Mouse (Mus musculus) spleen, adult 2 months (tissue): Measurements from ENCODE around the gene Arhgap30.

ENCODE experiments used
- CTCF ChIP-seq: fragments of 200-500 bp; IDR thresholded peaks from 2 replicates; pipeline ENCODE4 v1.5.1; 2011; ENCODE audit warnings: mild to moderate bottlenecking, inconsistent platforms; ENCODE audit not compliant: insufficient read depth, insufficient read length, insufficient replicate concordance; ENCODE audit errors: extremely low read depth
- POLR2A ChIP-seq: fragments of 200-500 bp; IDR thresholded peaks from 2 replicates; pipeline ENCODE4 v1.6.1; 2011; ENCODE audit warnings: low read depth, low read length, inconsistent platforms

DNA sequence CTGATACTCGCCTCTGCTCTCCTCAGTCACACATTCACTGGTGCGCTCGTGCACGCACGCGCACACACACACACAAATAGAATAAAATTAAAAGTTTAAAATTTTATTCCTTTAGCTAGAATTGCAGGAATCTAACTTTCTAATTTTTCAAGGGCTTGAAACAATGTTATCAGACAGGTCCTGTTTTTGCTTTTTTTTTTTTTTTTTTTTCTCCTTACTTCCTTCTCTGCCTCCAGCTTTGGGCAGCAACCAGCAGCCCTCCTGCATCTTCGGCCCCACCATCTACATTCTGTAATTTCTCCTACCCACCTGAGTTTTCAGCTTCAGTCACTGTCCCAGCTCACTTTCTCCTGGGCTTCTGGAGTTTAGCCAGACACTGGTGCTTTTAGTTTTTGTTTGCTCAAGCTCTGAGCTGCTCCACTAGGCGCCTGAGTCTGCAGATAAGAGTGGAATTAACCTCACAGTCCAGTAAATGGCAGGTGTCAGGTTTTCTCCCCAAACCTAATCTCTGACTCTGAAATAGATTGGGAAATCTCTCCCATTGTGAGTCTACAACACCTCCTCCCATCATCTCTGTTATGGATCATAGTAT lies 33.8 kb downstream of the Arhgap30 start:
- no peak for TF ChIP-seq CTCF
- no peak for TF ChIP-seq POLR2A
